Mouse (Mus musculus): Measurements from ENCODE around the gene Tmem219.
"Not testable (repeated sequence)": the region's sequence is repeated elsewhere in the genome, so short reads cannot be mapped to it uniquely, and the experiment has no call there.

The Tmem219 gene

DNA sequence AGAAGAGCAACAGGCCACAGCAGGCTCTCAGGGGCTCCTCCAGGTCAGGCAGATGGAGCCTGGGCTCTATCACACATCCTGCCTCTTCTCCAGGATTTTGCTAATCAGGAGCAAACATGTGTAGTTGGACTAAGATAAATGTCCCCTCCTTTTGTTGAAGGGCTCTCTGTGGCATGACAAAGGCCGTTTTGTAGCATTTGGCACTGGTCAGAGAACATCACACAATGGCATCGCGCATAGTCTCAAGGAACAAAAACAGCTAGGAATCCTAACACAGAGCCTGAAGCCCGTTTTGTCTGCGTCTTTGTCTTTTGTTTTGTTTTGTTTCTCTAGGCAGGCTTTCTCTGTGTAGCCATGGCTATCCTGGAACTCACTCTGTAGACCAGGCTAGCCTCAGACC lies 1.3 kb upstream of the Tmem219 start:
- DNase-seq (ENCODE audit: low spot score in 2 of 2): no peak

GRCm38 (mm10) chr7:126921563-126921962 lies 1.2 kb downstream of the Tmem219 start:
- DNase-seq (ENCODE audit: low spot score in 2 of 2): no peak

GRCm38 (mm10) chr7:126919973-126920372 lies 2.7 kb downstream of the Tmem219 start:
- no peak for DNase-seq (ENCODE audit: low spot score in 2 of 2)

DNA sequence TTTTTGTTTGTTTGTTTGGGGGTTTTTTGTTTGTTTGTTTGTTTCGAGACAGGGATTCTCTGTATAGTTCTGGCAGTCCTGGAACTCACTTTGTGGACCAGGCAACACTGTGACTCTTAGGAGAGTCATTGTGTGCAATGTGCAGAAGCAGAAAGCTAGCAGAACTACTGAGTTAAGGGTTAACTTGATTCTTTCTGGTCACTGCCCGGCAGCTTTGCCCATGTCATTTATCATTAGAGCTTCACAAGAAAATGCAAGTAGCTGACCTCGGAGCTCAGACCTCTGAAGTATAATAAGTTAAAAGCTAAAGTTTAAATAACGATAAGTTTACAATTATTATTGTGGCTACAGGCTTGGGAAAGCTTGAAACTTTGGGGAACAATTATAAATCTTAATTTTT lies 4.4 kb downstream of the Tmem219 start:
- DNase-seq (ENCODE audit: low spot score in 2 of 2): not testable (repeated sequence)

- no peak for DNase-seq (ENCODE audit: low spot score in 2 of 2)
Measured at GRCm38 (mm10) chr7:126914844-126915243, 7.9 kb downstream of the Tmem219 start.

DNA sequence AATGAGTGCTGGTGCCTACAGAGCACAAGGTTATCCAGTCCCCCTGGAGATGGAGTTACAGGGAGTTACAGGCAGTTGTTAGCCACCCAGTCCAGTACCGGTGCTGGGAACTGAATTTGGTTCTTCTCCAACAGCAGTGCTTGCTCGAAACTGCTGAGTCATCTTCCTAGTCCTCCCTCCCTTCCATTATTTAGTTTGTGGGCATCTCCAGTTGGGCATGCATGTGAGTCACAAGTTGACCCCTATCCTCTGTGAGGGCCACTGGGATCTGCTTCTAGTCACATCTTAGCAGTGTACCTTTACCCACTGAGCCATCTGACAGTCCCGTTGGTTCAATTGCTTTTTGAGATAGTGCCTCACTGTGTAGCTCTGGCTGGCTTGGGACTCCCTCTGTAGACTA lies 17.1 kb downstream of the Tmem219 start:
- no peak for DNase-seq (ENCODE audit: low spot score in 2 of 2)

GRCm38 (mm10) chr7:126899781-126900180 lies 22.9 kb downstream of the Tmem219 start:
- DNase-seq (ENCODE audit: low spot score in 2 of 2): not testable (repeated sequence)

- peak; percentile 95 to 98 for DNase-seq (ENCODE audit: low spot score in 2 of 2)
Measured at GRCm38 (mm10) chr7:126898102-126898990, 24.4 kb downstream of the Tmem219 start.

DNA sequence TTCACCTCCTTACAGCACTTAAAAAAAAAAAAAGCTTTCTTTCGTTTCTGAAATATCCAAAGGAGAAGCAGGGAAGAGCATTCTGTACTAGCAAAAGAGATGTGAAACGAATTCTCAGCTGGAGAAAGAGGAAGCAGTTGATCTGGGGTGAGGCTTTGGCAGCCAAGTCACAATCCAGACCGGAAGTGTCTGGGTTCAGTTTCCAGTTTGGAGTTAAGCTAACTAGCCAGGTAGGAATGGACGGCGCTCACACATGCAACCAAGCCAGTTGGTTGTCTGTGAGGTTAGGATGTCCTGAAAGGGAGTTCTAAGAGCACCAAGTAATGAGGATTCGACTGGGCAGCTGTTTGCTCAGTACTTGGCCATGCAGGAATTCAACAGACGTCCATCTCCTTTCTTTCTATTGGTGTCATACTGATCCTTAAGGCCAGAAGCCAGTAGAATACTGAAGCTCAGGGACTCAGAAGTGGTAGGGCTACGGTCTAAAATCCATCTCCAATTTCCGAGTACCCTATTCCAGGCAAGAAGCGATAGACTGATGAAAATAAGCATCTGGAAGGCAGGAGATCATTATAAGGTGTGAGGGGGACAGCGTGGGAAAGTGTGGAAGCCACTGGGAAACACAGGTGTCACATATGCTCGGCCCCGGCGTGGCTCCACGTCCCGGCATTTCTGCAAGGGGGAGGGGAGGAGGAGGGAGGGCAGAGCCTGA lies 25.2 kb downstream of the Tmem219 start:
- DNase-seq (ENCODE audit: low spot score in 2 of 2): peak; percentile 36 to 52

GRCm38 (mm10) chr7:126896912-126897311 lies 25.8 kb downstream of the Tmem219 start:
- peak in 1 of 2 experiments; percentile 34 for DNase-seq (ENCODE audit: low spot score in 2 of 2)

DNA sequence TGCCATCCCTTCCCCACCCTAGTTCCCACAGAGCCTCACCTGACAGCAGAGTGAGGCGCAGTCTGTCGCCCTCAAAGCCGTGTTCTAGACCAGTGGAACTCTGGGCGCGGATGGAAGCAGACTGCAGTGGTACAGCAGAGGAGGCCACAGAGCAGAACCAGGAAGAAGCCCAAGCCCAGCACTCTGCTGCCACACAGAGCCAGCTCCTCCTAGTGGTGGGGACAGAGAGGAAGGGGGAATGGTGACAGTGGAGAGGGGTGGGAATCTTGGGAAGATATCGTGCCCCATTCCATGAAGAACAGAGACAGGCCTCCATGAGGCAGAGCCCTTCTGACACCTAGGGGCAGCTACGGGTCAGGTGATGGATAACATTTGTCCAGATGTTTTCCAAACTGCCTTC lies 33.9 kb downstream of the Tmem219 start:
- no peak for DNase-seq (ENCODE audit: low spot score in 2 of 2)

- DNase-seq (ENCODE audit: low spot score in 2 of 2): no peak
Measured at GRCm38 (mm10) chr7:126887281-126887680, 35.4 kb downstream of the Tmem219 start.

GRCm38 (mm10) chr7:126884286-126885164 lies 38.2 kb downstream of the Tmem219 start, which contains the start of gene Taok2:
Gene Taok2 (minus strand): TSS chr7:126884703.
- peak; percentile 99 for DNase-seq (ENCODE audit: low spot score in 2 of 2)

- DNase-seq (ENCODE audit: low spot score in 2 of 2): peak; percentile 38 to 46
Measured at GRCm38 (mm10) chr7:126883731-126884181, 39.0 kb downstream of the Tmem219 start.

DNA sequence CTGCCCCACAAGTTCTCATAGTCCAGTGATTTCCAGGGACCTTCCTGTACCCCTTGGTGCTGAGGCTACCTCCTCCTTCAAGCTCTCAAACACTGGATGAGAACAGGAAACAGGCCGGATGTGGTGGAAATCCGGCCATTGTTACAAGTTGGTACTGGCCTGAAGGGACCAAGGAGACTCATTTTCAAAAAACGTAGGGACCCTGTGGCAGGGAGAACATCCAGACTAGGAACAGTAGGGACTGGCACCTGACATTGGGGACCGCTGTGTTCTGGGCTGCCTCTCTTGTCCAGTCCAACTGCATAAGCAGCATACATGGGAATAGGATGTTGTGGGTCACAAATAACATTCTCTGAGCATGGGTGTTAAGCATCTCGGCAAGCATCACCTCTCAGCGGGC lies 41.7 kb downstream of the Tmem219 start:
- DNase-seq (ENCODE audit: low spot score in 2 of 2): no peak

- no peak for DNase-seq (ENCODE audit: low spot score in 2 of 2)
Measured at GRCm38 (mm10) chr7:126877239-126877638, 45.5 kb downstream of the Tmem219 start.

DNA sequence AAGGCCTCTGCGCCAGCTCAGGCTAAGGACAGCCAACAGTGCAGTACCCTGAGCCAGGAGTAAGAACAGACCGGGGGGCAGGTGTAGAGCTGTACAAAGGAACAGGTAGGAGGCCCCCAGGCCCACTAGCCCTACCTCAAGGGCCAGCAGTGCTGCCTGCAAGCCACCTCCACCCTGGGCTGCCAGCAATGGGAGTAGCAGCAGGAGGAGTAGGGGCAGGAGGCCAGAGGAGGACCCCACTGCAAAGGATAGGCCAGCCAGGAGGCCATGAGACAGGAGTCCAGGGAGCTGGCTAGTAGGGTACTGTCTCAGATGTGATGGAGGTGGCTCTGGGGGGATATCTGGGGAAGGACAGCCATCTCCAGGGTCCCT lies 52.2 kb downstream of the Tmem219 start:
- no peak for DNase-seq (ENCODE audit: low spot score in 2 of 2)

- DNase-seq (ENCODE audit: low spot score in 2 of 2): no peak
Measured at GRCm38 (mm10) chr7:126869780-126870519, 52.8 kb downstream of the Tmem219 start.

GRCm38 (mm10) chr7:126868003-126868402 lies 54.7 kb downstream of the Tmem219 start:
- DNase-seq (ENCODE audit: low spot score in 2 of 2): no peak

GRCm38 (mm10) chr7:126867534-126867933 lies 55.2 kb downstream of the Tmem219 start:
- no peak for DNase-seq (ENCODE audit: low spot score in 2 of 2)

- DNase-seq (ENCODE audit: low spot score in 2 of 2): no peak
Measured at GRCm38 (mm10) chr7:126863791-126864190, 58.9 kb downstream of the Tmem219 start.
